Comparison of ENCODE assay signal across 14 mouse cellular contexts in the genomic region with DNA sequence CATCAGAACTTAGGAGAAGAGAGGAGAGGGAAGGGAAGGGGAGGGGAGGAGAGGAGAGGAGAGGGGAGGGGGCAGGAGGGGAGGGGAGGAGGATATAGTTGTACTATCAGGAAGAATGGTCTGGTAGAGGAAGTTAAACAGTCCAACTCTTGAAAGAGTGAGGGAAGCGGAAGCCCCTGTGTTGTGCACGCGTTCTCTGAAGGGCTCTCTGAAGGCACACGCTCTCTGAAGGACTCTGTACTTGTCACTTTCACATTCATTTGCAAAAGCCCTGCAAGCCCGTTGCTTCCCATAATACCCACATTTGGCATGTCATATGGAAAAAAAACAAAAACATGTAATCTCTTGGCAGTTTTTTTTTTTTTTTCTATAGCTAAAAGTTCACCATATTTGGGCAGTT.
A peak's percentile ranks its signal among the peaks of the same experiment; 100 is the strongest.
DNase-seq lines count a peak whose midpoint lies in the region; ATAC-seq lines count a peak whose summit lies in the region.
"Had no signal": no experiment of that assay in that cellular context is flagged by ENCODE, and none has a peak within 500 bp of the region (broad histone marks: within the 10 kb centered on the region; RNA-seq: fewer than 3 reads in every experiment).

No protein-coding gene starts in this region.

- H3K27ac ChIP-seq in embryonic facial prominence, embryonic 13.5 days = peak overlapping the region; percentile 19; the same call in 1 of the 2 replicates
- H3K27ac ChIP-seq in embryonic facial prominence, embryonic 10.5 days (replicated peaks) = no peak overlapping the region
- no peak overlapping the region for H3K27ac ChIP-seq in forebrain, embryonic 15.5 days (replicated peaks)
- H3K27ac ChIP-seq: liver, embryonic 14.5 days; stomach, embryonic 15.5 days had no signal

- no peak for ATAC-seq in embryonic facial prominence, embryonic 13.5 days (ENCODE audit: insufficient number of reproducible peaks, insufficient read depth, low FRiP score, low TSS enrichment, low read depth)
- no peak for ATAC-seq in forebrain, embryonic 15.5 days (replicated peaks)
- ATAC-seq: Patski had no signal

- H3K4me3 ChIP-seq in embryonic facial prominence, embryonic 13.5 days = no peak overlapping the region
- no peak overlapping the region for H3K4me3 ChIP-seq in embryonic facial prominence, embryonic 10.5 days
- H3K4me3 ChIP-seq in forebrain, embryonic 15.5 days = no peak overlapping the region
- H3K4me3 ChIP-seq: stomach, embryonic 15.5 days had no signal

- no peak overlapping the region for H3K9ac ChIP-seq in embryonic facial prominence, embryonic 13.5 days
- no peak overlapping the region for H3K9ac ChIP-seq in forebrain, embryonic 15.5 days (replicated peaks)
- H3K9ac ChIP-seq: liver, embryonic 14.5 days; stomach, embryonic 15.5 days had no signal

- H3K27me3 ChIP-seq in embryonic facial prominence, embryonic 13.5 days = no peaks in the 10 kb centered on the region
- no peaks in the 10 kb centered on the region for H3K27me3 ChIP-seq in embryonic facial prominence, embryonic 10.5 days (replicated peaks; ENCODE audit: low read depth, poor library complexity, severe bottlenecking)
- no peaks in the 10 kb centered on the region for H3K27me3 ChIP-seq in forebrain, embryonic 15.5 days
- H3K27me3 ChIP-seq: Patski; stomach, embryonic 15.5 days had no signal

- H3K4me2 ChIP-seq in embryonic facial prominence, embryonic 13.5 days = no peak overlapping the region
- H3K4me2 ChIP-seq in forebrain, embryonic 15.5 days (replicated peaks) = no peak overlapping the region
- H3K4me2 ChIP-seq: stomach, embryonic 15.5 days had no signal

- DNase-seq in embryonic facial prominence, embryonic 10.5 days (ENCODE audit: low spot score) = no peak
- peak; percentile 57 to 58 for DNase-seq in spleen, postnatal 36 days (ENCODE audit: low spot score in 2 of 2)
- no peak for DNase-seq in spleen, postnatal 10 days (ENCODE audit: low spot score in 2 of 2)
- peak; percentile 42 for DNase-seq in naive thymus-derived CD4-positive, alpha-beta T cell, adult 2 months (ENCODE audit: low read depth)
- no peak for DNase-seq in layer of hippocampus, adult 18-20 months (ENCODE audit: low spot score in 2 of 2)
- DNase-seq in embryo, embryonic 11 days = no peak
- DNase-seq: adrenal gland, postnatal 14 days; cerebellum, adult 11-12 months; kidney, adult 2 months had no signal

- no peaks in the 10 kb centered on the region for H3K9me3 ChIP-seq in embryonic facial prominence, embryonic 13.5 days
- no peaks in the 10 kb centered on the region for H3K9me3 ChIP-seq in embryonic facial prominence, embryonic 10.5 days
- no peaks in the 10 kb centered on the region for H3K9me3 ChIP-seq in forebrain, embryonic 15.5 days
- H3K9me3 ChIP-seq: stomach, embryonic 15.5 days had no signal

- H3K36me3 ChIP-seq in embryonic facial prominence, embryonic 13.5 days = no peaks in the 10 kb centered on the region
- no peaks in the 10 kb centered on the region for H3K36me3 ChIP-seq in embryonic facial prominence, embryonic 10.5 days (replicated peaks)
- H3K36me3 ChIP-seq in forebrain, embryonic 15.5 days = no peaks in the 10 kb centered on the region
- H3K36me3 ChIP-seq: stomach, embryonic 15.5 days had no signal

- H3K4me1 ChIP-seq in embryonic facial prominence, embryonic 13.5 days = peaks cover 23% of the 10 kb centered on the region
- H3K4me1 ChIP-seq in embryonic facial prominence, embryonic 10.5 days = no peaks in the 10 kb centered on the region
- H3K4me1 ChIP-seq in forebrain, embryonic 15.5 days = no peaks in the 10 kb centered on the region

- WGBS in embryonic facial prominence, embryonic 13.5 days = 62% methylated on average over 5 of the region's 5 CpGs
- 91% methylated on average over 5 of the region's 5 CpGs for WGBS in embryonic facial prominence, embryonic 10.5 days
- 78% methylated on average over 5 of the region's 5 CpGs for WGBS in forebrain, embryonic 15.5 days

Comparison
In these comparisons a context has a peak if more than half of its experiments do, and no peak if none do; other contexts are left out.
1. DNase-seq: peak in spleen, postnatal 36 days (2 of 2) and naive thymus-derived CD4-positive, alpha-beta T cell, adult 2 months (single experiment); none in embryonic facial prominence, embryonic 10.5 days (single experiment), spleen, postnatal 10 days (0 of 2), layer of hippocampus, adult 18-20 months (0 of 2) and embryo, embryonic 11 days (single experiment).